Mouse (Mus musculus) kidney, postnatal 0 days (tissue): ENCODE results near the gene Gm43720. TPM values are rescaled to one million over a fixed set of nuclear protein-coding genes. Genes with fewer than 3 reads are reported as not detected.
A peak's percentile ranks its signal among the peaks of the same experiment; 100 is the strongest.

Experiments
- ATAC-seq: fragments of 200-750 bp; cut with Nextera tagmentation; replicated peaks from 2 replicates; pipeline ENCODE4 v1.8.0; 2017; ENCODE audit warnings: low read depth, moderate number of reproducible peaks, moderate TSS enrichment, moderate library complexity; ENCODE audit not compliant: low FRiP score
- DNase-seq: peaks from one replicate; pipeline ENCODE4 v3.0.0-alpha.2; 2016; ENCODE audit warnings: low spot score
- H3K27ac ChIP-seq: fragments of 300-500 bp; sonication (generic); 2 replicates; pipeline ENCODE4 v1.5.1; 2014; ENCODE audit warnings: mild to moderate bottlenecking
- H3K27me3 ChIP-seq: fragments of 300-500 bp; sonication (generic); 2 replicates; pipeline ENCODE4 v1.6.1; 2014; ENCODE audit warnings: low read length, mixed read lengths; ENCODE audit not compliant: insufficient read depth
- H3K36me3 ChIP-seq: fragments of 300-500 bp; sonication (generic); 2 replicates; pipeline ENCODE4 v1.6.1; 2014; ENCODE audit warnings: low read length, mixed read lengths; ENCODE audit not compliant: insufficient read depth
- H3K4me1 ChIP-seq: fragments of 300-500 bp; sonication (generic); replicated peaks from 2 replicates; pipeline ENCODE4 v1.6.1; 2014; ENCODE audit warnings: antibody characterized with exemption, low read length, mixed read lengths; ENCODE audit not compliant: insufficient read depth
- H3K4me2 ChIP-seq: fragments of 300-500 bp; sonication (generic); 2 replicates; pipeline ENCODE4 v1.6.1; 2014; ENCODE audit warnings: mild to moderate bottlenecking, low read length, moderate library complexity, mixed read lengths
- H3K4me3 ChIP-seq: fragments of 300-500 bp; sonication (generic); replicated peaks from 2 replicates; pipeline ENCODE4 v1.5.1; 2014; ENCODE audit warnings: low read depth, low read length
- H3K9ac ChIP-seq: fragments of 300-500 bp; sonication (generic); 2 replicates; pipeline ENCODE4 v1.6.1; 2014; ENCODE audit warnings: low read depth, low read length
- H3K9me3 ChIP-seq: fragments of 300-500 bp; sonication (generic); replicated peaks from 2 replicates; pipeline ENCODE4 v1.6.1; 2016; ENCODE audit warnings: low read length, inconsistent platforms, mixed read lengths
- CTCF ChIP-seq: IDR thresholded peaks from 2 replicates; pipeline ENCODE4 v1.5.1; 2016; ENCODE audit warnings: antibody characterized with exemption, low read depth, mild to moderate bottlenecking, moderate library complexity
- WGBS: fragments of 180-500 bp; shearing (Covaris S2); extraction: QIAGEN DNeasy Blood & Tissue Kit; methylation state at CpG from one replicate; pipeline ENCODE4 v1.1.7; 2014; 5-methylcytosine and 5-hydroxymethylcytosine counted together
- polyA plus RNA-seq: library from polyadenylated mRNA; unstranded; fragments of >200 nt; fragmentation: Nextera tagmentation; extraction: Ambion mirVana; gene quantifications from 2 replicates; pipeline ENCODE4 v1.2.1, GENCODE M21; 2015

Gm43720 gene
- polyA plus RNA-seq, 1 experiment from 2014 or later, result 0.16 TPM

DNA sequence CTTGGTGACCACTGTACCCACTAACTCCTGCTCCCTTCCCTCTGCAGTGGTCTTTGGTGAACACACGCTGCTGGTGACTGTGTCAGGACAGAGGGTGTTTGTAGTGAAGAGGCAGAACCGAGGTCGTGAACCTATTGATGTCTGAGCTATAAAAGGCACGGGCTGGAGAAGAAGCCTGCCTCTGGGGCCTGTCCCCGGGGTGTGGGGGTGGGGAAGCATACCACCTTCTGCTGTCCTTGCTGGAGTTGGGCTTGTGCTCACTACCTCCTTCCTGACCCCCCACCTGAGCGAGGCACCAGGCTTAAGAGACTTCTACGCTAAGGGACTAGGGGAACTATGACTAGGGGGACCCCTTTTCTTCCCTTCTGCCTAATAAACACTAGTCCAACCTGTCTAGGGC lies 20.8 kb downstream of the Gm43720 start:
- Histone ChIP-seq H3K9ac (no peak overlapping the region), H3K36me3 (peaks cover 18% of the 10 kb centered on the region), H3K4me2 (no peak overlapping the region), H3K4me3 (no peak overlapping the region), H3K9me3 (no peaks in the 10 kb centered on the region), H3K27ac (no peak overlapping the region), H3K4me1 (peaks cover 16% of the 10 kb centered on the region), H3K27me3 (no peaks in the 10 kb centered on the region)
- WGBS, result 44% methylated on average over 7 of the region's 7 CpGs
- no peak for TF ChIP-seq CTCF
- no peak for DNase-seq
- ATAC-seq, result no peak

DNA sequence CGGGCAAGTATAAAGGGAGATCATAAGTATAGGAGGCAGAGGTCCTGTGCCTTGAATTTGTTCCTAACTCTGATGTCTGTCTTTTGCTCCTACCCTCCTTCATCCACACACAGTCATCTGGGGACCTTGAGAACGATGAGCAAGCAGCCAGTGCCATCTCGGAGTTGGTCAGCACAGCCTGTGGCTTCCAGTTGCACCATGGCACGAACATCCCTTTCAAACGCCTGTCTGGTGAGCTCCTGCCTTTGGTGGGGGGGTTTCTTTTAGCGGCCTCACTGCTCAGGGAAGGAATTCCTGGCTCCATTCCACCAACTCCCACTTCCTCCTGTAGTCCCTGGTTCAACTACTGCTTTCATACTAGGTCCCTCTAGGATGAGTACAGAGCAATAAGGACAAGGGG lies 21.2 kb downstream of the Gm43720 start:
- H3K27me3 ChIP-seq, result no peaks in the 10 kb centered on the region
- H3K4me3 ChIP-seq, result no peak overlapping the region
- H3K9ac ChIP-seq, result no peak overlapping the region
- WGBS, result 73% methylated on average over 6 of the region's 6 CpGs
- H3K4me2 ChIP-seq, result no peak overlapping the region
- no peaks in the 10 kb centered on the region for H3K9me3 ChIP-seq
- no peak for ATAC-seq
- no peak overlapping the region for H3K27ac ChIP-seq
- TF ChIP-seq CTCF, result no peak
- peaks cover 16% of the 10 kb centered on the region for H3K4me1 ChIP-seq
- H3K36me3 ChIP-seq, result peaks cover 18% of the 10 kb centered on the region
- DNase-seq, result no peak

DNA sequence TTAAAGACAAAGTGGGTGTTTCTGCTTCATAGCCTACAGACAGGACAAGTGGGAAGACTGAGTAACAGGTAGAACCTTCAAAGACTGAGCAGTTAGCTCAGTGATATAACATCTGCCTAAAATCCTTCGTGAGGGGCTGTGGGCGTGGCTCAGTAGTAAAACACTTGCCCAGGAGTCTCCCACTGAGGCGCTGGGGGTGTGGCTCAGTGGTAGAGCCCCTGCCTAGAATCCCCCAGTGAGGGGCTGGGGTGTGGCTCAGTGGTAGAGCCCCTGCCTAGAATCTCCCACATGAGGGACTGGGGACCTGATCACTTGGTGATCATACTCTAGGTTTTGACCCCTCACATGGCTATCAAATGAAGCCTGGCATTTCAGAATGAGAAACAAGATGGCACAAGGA lies 21.7 kb downstream of the Gm43720 start:
- Histone ChIP-seq H3K4me2 (no peak overlapping the region), H3K27ac (no peak overlapping the region), H3K36me3 (peaks cover 18% of the 10 kb centered on the region), H3K9me3 (no peaks in the 10 kb centered on the region), H3K9ac (no peak overlapping the region), H3K27me3 (no peaks in the 10 kb centered on the region), H3K4me1 (peaks cover 13% of the 10 kb centered on the region), H3K4me3 (no peak overlapping the region)
- WGBS, result 75% methylated on average over 3 of the region's 3 CpGs
- no peak for TF ChIP-seq CTCF
- ATAC-seq, result no peak
- no peak for DNase-seq

DNA sequence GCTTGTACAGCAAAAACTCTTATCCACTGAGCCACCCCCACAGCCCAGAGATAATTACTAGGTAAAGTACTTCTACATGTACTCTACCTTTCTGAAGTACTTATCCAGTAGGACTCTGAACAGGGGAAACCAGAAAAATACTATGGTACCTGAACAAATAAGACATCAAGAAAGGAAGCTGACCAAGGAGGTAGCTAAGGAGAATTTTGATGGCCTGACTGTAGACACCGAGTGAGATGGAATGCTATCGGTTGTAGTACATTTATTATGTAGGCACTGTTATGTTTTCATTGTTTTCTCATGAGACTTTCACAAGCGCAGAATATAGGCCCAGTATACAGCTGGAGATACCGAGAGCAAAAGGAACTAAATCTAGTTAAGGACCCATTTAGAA lies 22.2 kb downstream of the Gm43720 start:
- TF ChIP-seq CTCF, result no peak
- 92% methylated on average over 4 of the region's 4 CpGs for WGBS
- no peak for DNase-seq

DNA sequence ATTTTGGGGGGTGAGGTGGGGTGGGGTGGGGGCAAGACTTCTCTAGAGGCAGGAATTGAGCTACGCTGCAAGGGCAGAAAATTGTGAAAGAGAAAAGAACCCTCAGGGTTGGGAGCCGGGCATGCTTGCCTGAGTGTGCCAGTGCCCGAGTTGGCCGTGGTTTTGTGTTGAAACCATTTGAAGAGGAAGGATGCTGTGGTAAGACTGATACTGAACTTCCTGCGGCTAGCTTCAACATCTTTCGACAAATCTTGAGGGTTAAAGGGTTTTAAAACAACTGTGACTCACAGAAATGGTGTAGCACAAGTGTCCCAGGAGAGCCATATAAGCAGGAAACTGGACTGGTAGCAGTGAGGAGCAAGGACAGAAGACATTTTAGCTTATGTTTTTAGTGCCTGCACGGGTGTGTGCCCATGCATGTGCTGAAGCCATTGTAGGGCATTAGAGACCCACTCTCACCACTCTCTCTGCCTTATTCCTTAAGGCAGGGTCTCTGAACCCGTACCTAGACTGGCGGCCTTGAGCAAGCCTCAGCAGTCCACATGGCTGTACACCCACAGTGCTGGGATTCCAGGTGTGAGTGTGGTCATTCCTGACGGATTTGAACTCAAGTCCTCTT lies 22.7 kb downstream of the Gm43720 start:
- Histone ChIP-seq H3K36me3 (peaks cover 18% of the 10 kb centered on the region), H3K27me3 (no peaks in the 10 kb centered on the region), H3K4me1 (0 out of 2 replicates have a peak, but pooled peaks cover 4% of the 10 kb centered on the region), H3K9me3 (no peaks in the 10 kb centered on the region), H3K4me2 (no peak overlapping the region), H3K9ac (no peak overlapping the region), H3K4me3 (no peak overlapping the region), H3K27ac (no peak overlapping the region)
- DNase-seq, result no peak
- WGBS, result 86% methylated on average over 10 of the region's 10 CpGs
- ATAC-seq, result no peak
- TF ChIP-seq CTCF, result no peak

More for the DNA sequence above, 22.2 kb downstream of the Gm43720 start:
- H3K4me2 ChIP-seq, result no peak overlapping the region
- no peak overlapping the region for H3K27ac ChIP-seq
- ATAC-seq, result no peak
- peaks cover 8% of the 10 kb centered on the region for H3K4me1 ChIP-seq
- peaks cover 18% of the 10 kb centered on the region for H3K36me3 ChIP-seq
- H3K9ac ChIP-seq, result no peak overlapping the region
- no peaks in the 10 kb centered on the region for H3K9me3 ChIP-seq
- H3K27me3 ChIP-seq, result no peaks in the 10 kb centered on the region
- no peak overlapping the region for H3K4me3 ChIP-seq

DNA sequence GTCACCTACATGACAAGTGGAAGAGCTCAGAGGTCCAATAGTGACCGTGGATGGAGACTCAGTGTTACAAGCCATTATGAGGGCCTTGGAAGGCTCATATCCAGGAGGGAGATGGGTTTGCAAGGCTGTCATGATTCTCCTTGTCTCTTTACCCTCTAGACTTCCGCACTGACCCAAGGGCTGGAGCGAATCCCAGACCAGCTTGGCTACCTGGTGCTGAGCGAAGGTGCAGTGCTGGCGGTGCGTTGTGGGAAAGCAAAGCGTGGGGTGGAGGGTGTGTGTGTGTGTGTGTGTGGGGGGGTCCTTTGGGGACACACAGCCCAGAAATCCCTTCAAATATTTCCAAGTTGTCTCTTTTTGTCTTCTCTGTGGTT lies 23.7 kb downstream of the Gm43720 start:
- Histone ChIP-seq H3K36me3 (peaks cover 18% of the 10 kb centered on the region), H3K4me2 (peak overlapping the region; percentile 71), H3K9me3 (no peaks in the 10 kb centered on the region), H3K27me3 (no peaks in the 10 kb centered on the region), H3K4me1 (0 out of 2 replicates have a peak, but pooled peaks cover 4% of the 10 kb centered on the region), H3K27ac (peak overlapping the region; percentile 68), H3K9ac (peak overlapping the region; percentile 63), H3K4me3 (peak overlapping the region; percentile 63)
- ATAC-seq (peak; percentile 26), DNase-seq (no peak)
- WGBS, result 16% methylated on average over 7 of the region's 7 CpGs
- TF ChIP-seq CTCF, result no peak
